Mouse (Mus musculus) limb, embryonic 11.5 days (tissue): ENCODE results near the gene Nek5. TPM values are rescaled to one million over a fixed set of nuclear protein-coding genes. Genes with fewer than 3 reads are reported as not detected.
A peak's percentile ranks its signal among the peaks of the same experiment; 100 is the strongest.

Experiments used
- ATAC-seq: fragments of 200-750 bp; cut with Nextera tagmentation; 2 replicates; pipeline ENCODE4 v1.8.0; 2017; ENCODE audit warnings: low read depth; ENCODE audit not compliant: insufficient number of reproducible peaks, low FRiP score, low TSS enrichment
- DNase-seq: peaks from one replicate; pipeline ENCODE4 v3.0.0-alpha.2; 2015; ENCODE audit warnings: low spot score
- H3K27ac ChIP-seq: fragments of 300-500 bp; sonication (generic); replicated peaks from 2 replicates; pipeline ENCODE4 v1.5.1; 2014; ENCODE audit warnings: low read depth, mild to moderate bottlenecking, low read length
- H3K27me3 ChIP-seq: fragments of 300-500 bp; sonication (generic); 2 replicates; pipeline ENCODE4 v1.6.1; 2014; ENCODE audit warnings: mild to moderate bottlenecking, low read length, mixed read lengths; ENCODE audit not compliant: control insufficient read depth, insufficient read depth
- H3K36me3 ChIP-seq: fragments of 300-500 bp; sonication (generic); 2 replicates; pipeline ENCODE4 v1.6.1; 2014; ENCODE audit warnings: mild to moderate bottlenecking, low read length, moderate library complexity, mixed read lengths; ENCODE audit not compliant: control insufficient read depth, insufficient read depth
- H3K4me1 ChIP-seq: fragments of 300-500 bp; sonication (generic); 2 replicates; pipeline ENCODE4 v1.6.1; 2014; ENCODE audit warnings: low read length, mixed read lengths; ENCODE audit not compliant: control insufficient read depth, insufficient read depth
- H3K4me2 ChIP-seq: fragments of 300-500 bp; sonication (generic); 2 replicates; pipeline ENCODE4 v1.6.1; 2014; ENCODE audit warnings: low read depth, mild to moderate bottlenecking, moderate library complexity; ENCODE audit not compliant: severe bottlenecking
- H3K4me3 ChIP-seq: fragments of 300-500 bp; sonication (generic); 2 replicates; pipeline ENCODE4 v1.5.1; 2014; ENCODE audit warnings: low read depth, low read length
- H3K9ac ChIP-seq: fragments of 300-500 bp; sonication (generic); 2 replicates; pipeline ENCODE4 v1.6.1; 2014; ENCODE audit warnings: mild to moderate bottlenecking, low read length
- H3K9me3 ChIP-seq: fragments of 300-500 bp; sonication (generic); 2 replicates; pipeline ENCODE4 v1.6.1; 2016; ENCODE audit warnings: low read length; ENCODE audit not compliant: control insufficient read depth
- WGBS: fragments of 180-500 bp; shearing (Covaris S2); extraction: QIAGEN DNeasy Blood & Tissue Kit; methylation state at CpG from one replicate; pipeline ENCODE4 v1.1.7; 2014; 5-methylcytosine and 5-hydroxymethylcytosine counted together
- polyA plus RNA-seq: library from polyadenylated mRNA; unstranded; fragments of >200 nt; fragmentation: Nextera tagmentation; extraction: Ambion mirVana; gene quantifications from 2 replicates; pipeline ENCODE4 v1.2.1, GENCODE M21; 2014

The Nek5 gene
- polyA plus RNA-seq, 1 experiment from 2014 or later: not detected

DNA sequence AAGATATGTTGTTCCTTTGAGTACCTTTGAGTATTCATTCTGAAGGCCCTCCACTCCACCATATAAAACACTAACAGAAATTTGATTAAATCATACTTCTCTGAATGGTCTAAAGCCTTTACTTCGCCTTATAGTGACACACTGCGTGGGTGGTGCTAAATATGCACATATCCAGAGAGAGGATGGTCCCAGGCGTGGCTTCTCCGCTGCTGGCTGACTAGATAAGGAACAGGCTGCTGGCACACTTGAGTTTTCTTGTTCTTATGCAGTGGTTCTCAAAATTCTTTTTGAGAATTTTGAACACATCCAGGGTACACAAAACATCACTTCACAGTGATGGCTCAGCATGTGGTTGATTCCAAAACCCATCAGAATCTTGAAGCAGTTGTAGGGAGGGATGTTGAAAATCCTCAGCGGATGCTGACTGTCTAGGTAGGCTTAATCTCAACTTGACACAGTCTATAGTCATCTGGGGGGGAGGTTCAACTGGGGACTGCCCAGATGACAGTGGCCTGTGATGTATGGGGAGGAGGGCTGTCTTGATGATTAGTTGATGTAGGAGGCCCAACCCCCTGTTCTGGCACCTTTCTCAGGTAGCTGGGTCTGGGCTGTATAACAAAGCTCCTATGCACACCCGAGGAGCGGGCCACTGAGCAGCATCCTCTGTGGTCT is 9.4 kb upstream of the Nek5 start:
- Histone ChIP-seq H3K4me2 (no peak overlapping the region), H3K27me3 (no peaks in the 10 kb centered on the region), H3K4me3 (no peak overlapping the region), H3K9ac (no peak overlapping the region), H3K27ac (no peak overlapping the region), H3K4me1 (no peaks in the 10 kb centered on the region), H3K36me3 (no peaks in the 10 kb centered on the region), H3K9me3 (no peaks in the 10 kb centered on the region)
- ATAC-seq (no peak), DNase-seq (no peak)
- 93% methylated on average over 7 of the region's 7 CpGs for WGBS

DNA sequence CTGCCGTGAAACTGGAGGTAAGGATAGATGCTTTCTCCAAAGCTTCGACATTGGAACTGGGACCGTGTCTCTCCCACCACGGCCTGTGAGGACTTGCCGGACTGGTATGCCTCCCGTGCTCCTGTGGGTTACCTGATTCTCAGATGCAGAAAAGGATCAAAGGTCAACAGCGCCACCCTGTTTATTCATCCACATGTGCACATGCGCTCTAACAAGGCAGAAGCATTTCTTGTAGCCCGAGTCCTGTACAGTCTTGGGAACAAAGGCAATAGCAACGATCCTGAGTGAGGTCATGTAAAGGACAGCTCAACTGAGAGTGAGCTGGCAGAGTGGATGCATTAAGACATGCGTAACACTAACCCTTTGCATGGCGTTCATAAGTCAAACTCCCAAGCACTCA is 7.2 kb upstream of the Nek5 start:
- no peaks in the 10 kb centered on the region for H3K4me1 ChIP-seq
- H3K27me3 ChIP-seq: no peaks in the 10 kb centered on the region
- DNase-seq: no peak
- no peaks in the 10 kb centered on the region for H3K9me3 ChIP-seq
- H3K27ac ChIP-seq: no peak overlapping the region
- H3K4me2 ChIP-seq: no peak overlapping the region
- WGBS: 80% methylated on average over 12 of the region's 12 CpGs
- H3K36me3 ChIP-seq: no peaks in the 10 kb centered on the region
- H3K9ac ChIP-seq: no peak overlapping the region
- no peak for ATAC-seq
- no peak overlapping the region for H3K4me3 ChIP-seq

DNA sequence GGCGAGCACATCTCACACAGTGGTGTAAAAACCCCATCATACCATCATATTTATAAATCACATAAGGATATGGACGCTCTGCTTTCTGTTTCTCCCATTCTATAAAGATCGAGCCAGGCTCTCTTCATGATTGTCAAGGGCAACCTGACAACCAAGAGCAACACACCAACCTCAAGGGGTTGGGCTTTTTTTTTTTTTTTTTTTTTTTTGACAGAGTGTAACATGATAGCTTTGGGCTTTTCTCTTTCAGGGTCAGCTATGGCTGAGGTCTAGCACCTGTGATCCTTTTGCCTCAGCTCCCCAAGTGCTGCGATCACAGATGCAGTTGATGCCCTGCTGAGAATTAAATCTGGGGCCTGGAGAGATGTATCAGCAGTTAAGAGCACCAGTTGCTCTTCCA is 17.8 kb downstream of the Nek5 start:
- H3K27me3 ChIP-seq: no peaks in the 10 kb centered on the region
- 79% methylated on average over 4 of the region's 4 CpGs for WGBS

DNA sequence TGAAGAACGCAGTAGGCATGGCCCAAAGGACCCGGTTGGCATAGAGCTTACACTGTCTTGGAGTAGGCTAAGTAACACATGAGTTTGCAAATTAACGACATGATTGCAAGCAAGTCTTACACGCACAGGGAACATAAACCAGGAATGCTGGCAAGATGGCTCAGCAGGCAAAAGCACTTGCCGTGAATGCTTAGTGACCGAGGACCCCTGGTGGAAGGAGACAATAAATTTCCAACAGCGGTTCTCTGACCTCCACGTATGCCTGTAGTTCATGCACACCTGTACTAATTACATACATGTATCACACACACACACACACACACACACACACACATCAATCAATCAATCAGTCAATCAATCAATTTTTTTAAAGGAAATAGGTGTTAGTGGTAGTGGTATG is 33.3 kb downstream of the Nek5 start:
- Histone ChIP-seq H3K9ac (no peak overlapping the region), H3K4me1 (no peaks in the 10 kb centered on the region), H3K4me2 (no peak overlapping the region), H3K27ac (no peak overlapping the region), H3K4me3 (no peak overlapping the region), H3K36me3 (no peaks in the 10 kb centered on the region), H3K9me3 (no peaks in the 10 kb centered on the region), H3K27me3 (no peaks in the 10 kb centered on the region)
- no peak; the same call in 1 of the 2 replicates for ATAC-seq
- peak; percentile 27 for DNase-seq
- 44% methylated on average over 8 of the region's 8 CpGs for WGBS

More for the DNA sequence above, 17.8 kb downstream of the Nek5 start:
- Histone ChIP-seq H3K9me3 (no peaks in the 10 kb centered on the region), H3K4me3 (no peak overlapping the region), H3K4me2 (no peak overlapping the region), H3K4me1 (no peaks in the 10 kb centered on the region), H3K9ac (no peak overlapping the region), H3K27ac (no peak overlapping the region), H3K36me3 (no peaks in the 10 kb centered on the region)
- DNase-seq (no peak), ATAC-seq (no peak)

DNA sequence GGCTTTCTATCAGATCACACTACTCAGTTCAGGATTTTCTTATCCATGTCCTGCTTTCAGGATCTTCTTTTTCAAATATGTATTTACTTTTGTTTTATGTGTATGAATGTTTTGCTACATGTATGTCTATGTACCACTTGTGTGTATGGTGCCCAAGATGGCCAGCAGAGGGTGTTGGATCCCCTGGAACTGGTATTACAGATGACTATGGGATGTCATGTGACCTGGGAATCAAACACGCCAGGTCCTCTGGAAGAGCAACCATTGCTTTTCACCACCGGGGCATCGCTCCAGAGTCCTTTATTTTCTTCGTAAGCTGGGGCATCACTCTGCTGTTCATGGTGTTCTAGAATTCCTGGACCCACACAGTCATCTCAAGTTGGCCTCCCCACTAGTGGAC is 35.6 kb downstream of the Nek5 start:
- no peak overlapping the region for H3K9ac ChIP-seq
- H3K9me3 ChIP-seq: no peaks in the 10 kb centered on the region
- no peaks in the 10 kb centered on the region for H3K27me3 ChIP-seq
- ATAC-seq (no peak), DNase-seq (no peak)
- H3K27ac ChIP-seq: no peak overlapping the region
- no peaks in the 10 kb centered on the region for H3K4me1 ChIP-seq
- H3K4me2 ChIP-seq: no peak overlapping the region
- 85% methylated on average over 4 of the region's 4 CpGs for WGBS
- H3K4me3 ChIP-seq: no peak overlapping the region
- no peaks in the 10 kb centered on the region for H3K36me3 ChIP-seq

DNA sequence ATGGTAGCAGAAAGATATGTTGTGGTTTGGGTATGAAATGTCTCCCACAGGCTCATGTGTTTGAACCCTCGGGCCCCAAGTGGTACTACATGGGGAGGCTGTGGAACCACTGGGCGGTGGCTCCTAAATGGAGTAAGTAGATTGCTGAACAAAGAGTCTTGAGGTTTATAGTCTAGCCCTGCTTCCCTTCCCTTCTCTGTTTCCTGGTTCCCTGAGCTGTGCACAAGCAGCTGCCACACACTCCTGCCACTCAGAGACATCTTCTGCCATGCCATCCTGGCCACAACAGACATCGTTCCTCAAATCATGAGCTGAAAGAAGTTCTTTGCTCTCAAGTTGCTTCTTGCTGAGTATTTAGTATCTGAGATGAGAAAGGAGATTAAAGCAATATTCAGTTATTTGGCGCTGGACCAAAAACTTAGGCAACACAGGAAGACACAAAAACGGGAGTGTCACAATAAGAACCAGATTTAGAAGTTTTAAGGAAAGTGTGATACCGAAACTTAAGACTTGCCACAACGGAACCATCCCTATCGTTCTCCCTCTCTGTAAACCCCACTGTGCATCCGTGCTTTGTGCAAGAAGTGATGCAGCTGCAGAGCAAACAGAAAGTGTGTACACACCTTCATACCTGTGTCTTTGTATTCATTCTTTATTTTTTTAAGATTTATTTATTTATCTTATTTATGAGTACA is 45.4 kb downstream of the Nek5 start:
- H3K27me3 ChIP-seq: no peaks in the 10 kb centered on the region
- H3K4me3 ChIP-seq: no peak overlapping the region
- H3K9ac ChIP-seq: no peak overlapping the region
- ATAC-seq (no peak), DNase-seq (no peak)
- no peaks in the 10 kb centered on the region for H3K9me3 ChIP-seq
- H3K4me2 ChIP-seq: no peak overlapping the region
- WGBS: 87% methylated on average over 9 of the region's 9 CpGs
- H3K27ac ChIP-seq: no peak overlapping the region
- H3K36me3 ChIP-seq: no peaks in the 10 kb centered on the region
- H3K4me1 ChIP-seq: no peaks in the 10 kb centered on the region

DNA sequence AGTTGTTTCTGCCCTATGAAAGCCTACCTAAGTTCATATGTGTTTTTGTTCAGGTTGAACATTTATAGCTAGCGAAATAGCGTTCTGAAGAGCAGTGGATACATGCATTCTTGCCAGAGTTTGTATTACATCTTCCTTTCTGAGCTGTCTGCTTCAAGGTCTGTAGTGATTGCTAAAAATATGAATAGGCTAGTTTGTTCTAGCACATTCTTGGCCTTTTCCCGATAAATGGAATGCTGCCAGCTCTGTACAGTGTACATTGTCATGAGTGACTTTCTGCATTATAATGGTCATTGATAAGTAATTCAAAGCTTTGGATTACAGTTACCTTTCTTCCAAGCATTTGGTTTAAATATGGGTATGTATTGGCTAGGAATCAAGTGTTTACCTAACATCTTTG is 63.7 kb downstream of the Nek5 start:
- H3K27ac ChIP-seq: no peak overlapping the region
- WGBS: 11% methylated on average over 3 of the region's 3 CpGs
- no peak for ATAC-seq

DNA sequence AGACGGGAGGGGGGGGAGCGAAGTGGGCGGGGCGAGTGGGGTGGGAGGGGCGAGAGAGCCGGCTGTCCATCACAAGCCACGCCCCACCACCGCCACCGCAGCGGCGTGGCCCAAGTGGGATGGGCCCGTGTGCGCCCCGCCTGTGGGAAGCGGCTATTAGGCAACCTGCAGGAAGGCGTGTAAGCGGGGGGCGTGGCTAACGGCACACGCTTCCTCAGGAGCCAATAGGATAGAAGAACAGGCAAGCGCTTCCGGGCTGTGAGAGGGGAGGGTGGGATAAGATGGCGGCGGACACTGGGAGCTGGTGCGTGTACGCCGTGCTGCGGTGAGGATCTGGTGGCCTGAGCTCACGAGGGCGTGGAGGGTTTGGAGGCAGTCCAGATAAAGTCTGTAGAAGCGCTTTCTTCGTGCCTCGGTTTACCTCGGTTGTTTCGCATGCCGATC is 64.4 kb downstream of the Nek5 start, which contains the start of gene Alg11:
Alg11 (plus strand) TSS at position 276 of the 444 bp plus-strand sequence.
- H3K36me3 ChIP-seq: peaks cover 5% of the 10 kb centered on the region
- WGBS: under 1% methylated on average over 34 of the region's 36 CpGs
- H3K9ac ChIP-seq: peak within 1 kb of the TSS; percentile 63
- no peak within 1 kb of the TSS for H3K27ac ChIP-seq
- peaks cover 10% of the 10 kb centered on the region for H3K27me3 ChIP-seq
- no peaks in the 10 kb centered on the region for H3K4me1 ChIP-seq
- no peaks in the 10 kb centered on the region for H3K9me3 ChIP-seq
- peak within 1 kb of the TSS; percentile 71 for H3K4me3 ChIP-seq
- H3K4me2 ChIP-seq: peak within 1 kb of the TSS; percentile 93
- peak; percentile 100 for ATAC-seq
- peak; percentile 96 for DNase-seq

More for the DNA sequence above, 63.7 kb downstream of the Nek5 start:
- no peak overlapping the region for H3K9ac ChIP-seq
- peaks cover 11% of the 10 kb centered on the region for H3K36me3 ChIP-seq
- H3K4me1 ChIP-seq: no peaks in the 10 kb centered on the region
- no peaks in the 10 kb centered on the region for H3K9me3 ChIP-seq
- peak overlapping the region; percentile 48 for H3K4me2 ChIP-seq
- DNase-seq: no peak
- H3K4me3 ChIP-seq: peak overlapping the region; percentile 71
- H3K27me3 ChIP-seq: peaks cover 10% of the 10 kb centered on the region
